Mouse (Mus musculus) forebrain, embryonic 16.5 days (tissue): ENCODE data around the gene Emilin3. TPM values are rescaled to one million over a fixed set of nuclear protein-coding genes. Genes with fewer than 3 reads are reported as not detected.

Experiments
- ATAC-seq: fragments of 200-750 bp; cut with Nextera tagmentation; 2 replicates; pipeline ENCODE4 v1.8.0; 2017; ENCODE audit warnings: mild to moderate bottlenecking, moderate library complexity
- H3K27ac ChIP-seq: fragments of 300-500 bp; sonication (generic); 2 replicates; pipeline ENCODE4 v1.5.1; 2014; ENCODE audit warnings: low read length, control low read depth
- H3K27me3 ChIP-seq: fragments of 300-500 bp; sonication (generic); replicated peaks from 2 replicates; pipeline ENCODE4 v1.6.1; 2014; ENCODE audit warnings: low read length; ENCODE audit not compliant: control insufficient read depth, insufficient read depth
- H3K36me3 ChIP-seq: fragments of 300-500 bp; sonication (generic); 2 replicates; pipeline ENCODE4 v1.6.1; 2014; ENCODE audit not compliant: control insufficient read depth, insufficient read depth
- H3K4me1 ChIP-seq: fragments of 300-500 bp; sonication (generic); replicated peaks from 2 replicates; pipeline ENCODE4 v1.6.1; 2014; ENCODE audit warnings: low read length; ENCODE audit not compliant: control insufficient read depth, insufficient read depth
- H3K4me2 ChIP-seq: fragments of 300-500 bp; sonication (generic); 2 replicates; pipeline ENCODE4 v1.6.1; 2014; ENCODE audit warnings: mild to moderate bottlenecking, low read length, control low read depth
- H3K4me3 ChIP-seq: fragments of 300-500 bp; sonication (generic); replicated peaks from 2 replicates; pipeline ENCODE4 v1.5.1; 2014; ENCODE audit warnings: mild to moderate bottlenecking, low read length, control low read depth
- H3K9ac ChIP-seq: fragments of 300-500 bp; sonication (generic); replicated peaks from 2 replicates; pipeline ENCODE4 v1.6.1; 2014; ENCODE audit warnings: low read depth, low read length, control low read depth
- H3K9me3 ChIP-seq: fragments of 300-500 bp; sonication (generic); 2 replicates; pipeline ENCODE4 v1.6.1; 2016; ENCODE audit warnings: low read length; ENCODE audit not compliant: control insufficient read depth
- WGBS: fragments of 180-500 bp; shearing (Covaris S2); extraction: QIAGEN DNeasy Blood & Tissue Kit; methylation state at CpG from one replicate; pipeline ENCODE4 v1.1.7; 2014; 5-methylcytosine and 5-hydroxymethylcytosine counted together
- polyA plus RNA-seq: library from polyadenylated mRNA; unstranded; fragments of >200 nt; fragmentation: Nextera tagmentation; extraction: Ambion mirVana; gene quantifications from 2 replicates; pipeline ENCODE4 v1.2.1, GENCODE M21; 2015

Gene Emilin3
- polyA plus RNA-seq, 1 experiment from 2014 or later: 0.43 TPM

DNA sequence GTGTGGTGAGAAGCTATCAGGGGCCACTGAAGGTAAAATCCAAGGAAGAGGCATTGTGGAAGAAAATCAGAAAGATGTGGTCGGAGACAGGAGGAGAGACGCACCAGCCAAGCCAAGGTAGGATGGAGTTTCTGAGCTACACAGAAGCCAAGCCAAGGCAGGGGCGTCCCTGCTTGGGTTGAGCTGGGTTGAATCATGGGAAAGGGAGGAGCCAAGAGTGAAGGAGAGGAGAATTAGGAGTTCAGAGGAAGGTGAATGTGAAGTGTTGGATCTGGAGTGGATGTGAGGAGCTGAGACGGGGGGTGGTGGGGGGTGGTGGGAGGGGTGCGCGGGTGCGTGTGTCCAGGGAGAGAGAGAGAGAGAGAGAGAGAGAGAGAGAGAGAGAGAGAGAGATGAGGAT is 9.2 kb upstream of the Emilin3 start:
- WGBS: 74% methylated on average over 7 of the region's 7 CpGs
- no peak overlapping the region for H3K27ac ChIP-seq
- no peaks in the 10 kb centered on the region for H3K27me3 ChIP-seq
- H3K4me3 ChIP-seq: no peak overlapping the region
- ATAC-seq: no peak
- no peaks in the 10 kb centered on the region for H3K9me3 ChIP-seq
- H3K36me3 ChIP-seq: no peaks in the 10 kb centered on the region
- H3K4me2 ChIP-seq: no peak overlapping the region
- peaks cover 8% of the 10 kb centered on the region for H3K4me1 ChIP-seq
- no peak overlapping the region for H3K9ac ChIP-seq

DNA sequence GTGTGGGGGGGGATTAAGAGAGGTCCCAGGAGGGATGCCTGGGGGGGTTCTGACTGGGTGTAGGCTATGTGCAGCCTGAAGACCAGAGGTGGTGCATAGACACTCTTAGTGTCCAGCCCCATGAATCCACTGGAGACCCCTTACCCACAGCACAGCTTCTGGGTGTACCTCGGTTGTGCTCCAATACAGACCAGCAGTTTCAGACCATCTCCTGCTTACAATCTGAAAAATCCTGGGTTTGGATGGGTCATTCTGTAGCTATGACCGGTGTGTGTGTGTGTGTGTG is 6.7 kb upstream of the Emilin3 start:
- ATAC-seq: no peak
- Histone ChIP-seq H3K4me3 (no peak overlapping the region), H3K4me2 (no peak overlapping the region), H3K27ac (no peak overlapping the region), H3K4me1 (peaks cover 5% of the 10 kb centered on the region; the same call in 1 of the 2 replicates), H3K36me3 (no peaks in the 10 kb centered on the region), H3K9me3 (no peaks in the 10 kb centered on the region), H3K27me3 (no peaks in the 10 kb centered on the region; the same call in 1 of the 2 replicates), H3K9ac (no peak overlapping the region)
- 74% methylated on average over 2 of the region's 2 CpGs for WGBS

DNA sequence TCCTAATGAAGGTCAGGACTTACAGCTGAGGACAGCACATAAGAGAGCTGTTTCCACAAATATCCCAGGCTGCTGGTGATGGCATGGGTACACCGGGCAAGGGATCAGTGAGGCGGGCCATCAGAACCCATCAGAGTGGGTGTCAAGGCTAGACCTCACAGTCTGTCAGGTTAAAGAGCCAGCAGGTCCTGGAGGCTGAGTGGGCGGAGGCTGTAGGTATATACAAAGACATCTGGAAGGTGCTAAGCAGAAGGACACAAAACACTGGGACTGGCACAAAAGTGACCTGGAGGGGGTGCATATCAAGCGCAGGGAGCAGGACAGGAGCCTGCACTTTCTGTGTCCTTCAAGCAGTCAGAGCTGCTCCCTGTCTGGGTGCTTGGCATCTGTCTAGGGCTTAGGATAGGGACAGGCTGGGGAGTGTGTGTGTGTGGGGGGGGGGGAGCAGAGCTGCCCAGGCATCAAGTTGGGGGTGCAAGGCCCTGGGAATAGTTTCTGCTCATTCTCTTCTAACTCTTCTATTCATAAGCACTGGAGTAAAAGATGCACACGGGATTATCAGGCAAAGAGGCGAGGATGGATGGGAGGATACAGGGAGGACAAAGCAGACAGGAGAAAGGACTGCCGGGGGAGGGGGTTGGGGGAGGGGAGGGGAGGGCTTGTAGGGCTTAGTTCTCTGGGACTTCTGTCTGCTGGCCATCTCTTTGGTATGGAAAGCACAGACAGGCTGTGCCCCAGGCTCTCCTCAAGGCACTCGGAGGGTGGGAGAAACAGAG is 6.2 kb upstream of the Emilin3 start:
- Histone ChIP-seq H3K27me3 (peaks cover 3% of the 10 kb centered on the region), H3K9me3 (no peaks in the 10 kb centered on the region), H3K36me3 (no peaks in the 10 kb centered on the region), H3K9ac (no peak overlapping the region), H3K4me1 (peaks cover 5% of the 10 kb centered on the region; the same call in 1 of the 2 replicates), H3K4me2 (no peak overlapping the region), H3K4me3 (no peak overlapping the region), H3K27ac (no peak overlapping the region)
- 44% methylated on average over 8 of the region's 8 CpGs for WGBS
- no peak for ATAC-seq

DNA sequence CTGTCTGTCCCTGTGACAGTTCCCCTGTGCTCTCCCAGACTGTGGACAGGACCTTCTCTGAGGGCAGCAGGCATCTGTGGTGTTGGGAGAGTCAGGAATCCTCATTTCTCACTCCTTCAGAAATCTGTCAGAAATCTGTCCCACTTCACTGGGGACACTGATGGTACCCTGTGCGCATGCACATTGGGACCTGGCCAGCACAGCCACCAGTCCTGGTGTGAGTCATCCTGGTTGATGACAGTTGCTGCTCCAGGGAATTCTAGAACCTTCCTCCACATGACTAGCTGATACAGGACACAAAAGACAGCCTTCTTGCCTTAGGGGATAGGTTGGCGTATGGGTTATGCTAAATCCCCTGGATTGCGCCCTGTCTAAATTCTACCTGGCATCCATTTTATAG is 5.2 kb upstream of the Emilin3 start:
- no peak overlapping the region for H3K4me2 ChIP-seq
- H3K27me3 ChIP-seq: peaks cover 12% of the 10 kb centered on the region
- H3K9me3 ChIP-seq: no peaks in the 10 kb centered on the region
- no peak overlapping the region for H3K27ac ChIP-seq
- no peak overlapping the region for H3K4me3 ChIP-seq
- WGBS: 96% methylated on average over 3 of the region's 3 CpGs
- no peak overlapping the region for H3K9ac ChIP-seq
- no peaks in the 10 kb centered on the region for H3K36me3 ChIP-seq
- H3K4me1 ChIP-seq: peaks cover 7% of the 10 kb centered on the region
- ATAC-seq: no peak

DNA sequence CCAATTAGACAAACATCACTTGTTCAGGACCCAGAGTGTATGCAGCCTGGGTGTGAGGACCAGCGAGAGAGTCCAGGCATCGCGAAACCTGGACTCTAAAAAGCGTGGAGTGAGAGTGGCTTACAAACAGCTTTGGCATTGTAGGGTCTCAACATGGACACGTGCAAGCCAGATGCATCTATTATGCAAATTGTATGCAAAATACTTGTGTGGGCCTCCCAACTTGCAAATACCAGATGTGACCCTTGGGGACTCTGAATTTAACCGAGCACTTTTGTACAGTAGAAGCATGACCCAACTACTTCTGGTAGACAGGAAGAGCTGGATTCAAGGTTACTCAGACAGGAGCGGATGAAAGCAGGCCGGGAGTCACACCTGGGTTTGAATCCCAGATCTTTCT is 4.6 kb upstream of the Emilin3 start:
- Histone ChIP-seq H3K36me3 (no peaks in the 10 kb centered on the region), H3K4me3 (no peak overlapping the region), H3K27me3 (peaks cover 12% of the 10 kb centered on the region), H3K9me3 (no peaks in the 10 kb centered on the region), H3K27ac (no peak overlapping the region), H3K4me2 (no peak overlapping the region), H3K4me1 (peaks cover 13% of the 10 kb centered on the region), H3K9ac (no peak overlapping the region)
- 53% methylated on average over 8 of the region's 8 CpGs for WGBS
- no peak for ATAC-seq

DNA sequence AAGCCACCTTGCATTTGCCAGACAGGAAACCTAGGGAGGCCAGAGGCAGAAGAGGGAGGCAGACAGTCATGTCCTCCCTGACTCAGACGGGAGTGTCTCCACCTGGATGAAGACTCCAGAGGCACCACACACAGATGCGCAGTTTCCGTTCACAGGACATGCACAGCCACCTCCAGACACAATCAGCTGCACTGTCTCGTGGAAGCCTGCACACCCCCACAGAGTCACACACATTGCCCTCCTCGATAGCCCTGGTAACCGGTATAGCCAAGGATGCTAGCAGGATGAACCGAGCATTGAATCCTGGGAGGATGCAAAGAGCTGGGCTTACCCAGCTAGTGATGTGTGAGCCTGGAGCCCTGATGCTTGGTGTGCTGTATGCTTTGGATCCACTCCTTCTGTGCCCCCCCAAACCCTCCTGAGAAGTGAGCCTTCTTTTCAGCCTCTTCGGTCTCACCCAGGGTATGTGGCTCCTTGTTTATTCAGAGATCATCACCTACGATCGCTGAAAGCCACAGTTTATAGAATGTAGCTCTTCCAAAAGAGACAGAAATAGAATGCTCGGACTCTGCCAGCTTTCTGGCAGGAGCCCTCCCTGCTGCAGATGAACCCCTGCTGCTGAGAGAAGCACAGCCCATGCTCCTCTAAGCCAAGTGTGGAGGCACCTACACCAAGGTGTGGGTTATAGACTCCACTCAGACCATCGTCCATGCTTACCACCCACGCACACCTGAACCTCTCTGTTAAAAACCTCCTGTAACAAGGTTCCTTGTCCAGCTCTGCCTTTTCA is 3.9 kb upstream of the Emilin3 start:
- 79% methylated on average over 13 of the region's 13 CpGs for WGBS
- Histone ChIP-seq H3K9me3 (no peaks in the 10 kb centered on the region), H3K9ac (no peak overlapping the region), H3K4me1 (peaks cover 20% of the 10 kb centered on the region), H3K4me2 (no peak overlapping the region), H3K4me3 (no peak overlapping the region), H3K27ac (no peak overlapping the region), H3K36me3 (no peaks in the 10 kb centered on the region), H3K27me3 (peaks cover 18% of the 10 kb centered on the region)
- ATAC-seq: no peak

DNA sequence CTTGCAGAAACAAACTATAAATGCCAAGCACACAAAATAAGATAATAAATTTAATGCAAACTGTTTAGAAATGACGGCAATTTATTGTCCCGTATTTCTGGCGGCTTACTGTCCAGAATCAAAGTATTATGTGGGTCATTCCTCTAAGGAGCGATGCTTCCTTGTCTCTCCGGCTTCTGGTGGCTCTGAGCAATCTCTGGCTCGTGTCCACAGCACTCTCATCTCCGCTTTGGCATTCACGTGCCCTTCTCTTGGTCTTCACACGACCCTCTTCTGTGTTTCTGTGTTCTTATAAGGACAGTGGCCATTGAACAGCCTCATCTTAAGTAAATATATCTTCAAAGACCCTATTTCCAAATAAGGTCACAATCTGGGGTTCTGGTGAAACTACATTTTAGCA is 2.5 kb upstream of the Emilin3 start:
- Histone ChIP-seq H3K9ac (no peak overlapping the region), H3K27me3 (peaks cover 29% of the 10 kb centered on the region), H3K9me3 (no peaks in the 10 kb centered on the region), H3K4me2 (no peak overlapping the region), H3K4me3 (no peak overlapping the region), H3K4me1 (peaks cover 20% of the 10 kb centered on the region), H3K27ac (no peak overlapping the region), H3K36me3 (no peaks in the 10 kb centered on the region)
- ATAC-seq: no peak
- WGBS: 87% methylated on average over 9 of the region's 9 CpGs

DNA sequence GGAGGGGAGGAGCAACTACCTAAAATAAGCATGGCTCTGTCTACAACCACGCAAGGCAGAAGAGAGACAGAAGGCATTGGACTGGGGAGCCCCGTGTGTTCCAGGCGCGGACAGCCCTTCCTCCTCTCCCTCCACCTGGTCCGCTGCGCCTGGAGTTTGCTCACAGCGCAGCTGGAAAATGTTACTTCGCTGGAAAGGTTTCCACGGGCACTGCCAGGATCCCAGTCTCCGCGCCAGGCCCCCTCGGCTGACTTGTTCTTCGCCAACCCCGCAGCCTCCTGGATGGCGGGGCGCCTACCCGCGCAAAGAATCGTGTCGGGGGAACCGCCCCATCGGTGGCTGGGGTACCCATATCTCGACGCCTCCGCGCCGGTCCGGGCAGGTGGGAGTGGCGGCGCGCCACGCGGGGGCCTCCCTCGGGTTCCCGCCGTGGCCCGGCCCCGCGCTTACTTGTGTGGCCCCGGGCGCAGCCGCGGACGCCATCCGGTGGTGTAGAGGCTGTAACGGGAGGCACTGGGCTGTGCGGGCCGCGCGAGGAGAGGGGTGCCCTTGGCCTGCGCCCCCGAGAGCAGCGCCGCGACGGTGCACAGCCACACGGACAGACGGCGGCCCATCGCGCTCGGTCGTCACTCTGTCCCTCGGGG is 448 bp downstream of the Emilin3 start:
- peak; percentile 49 for ATAC-seq
- peaks cover 29% of the 10 kb centered on the region for H3K27me3 ChIP-seq
- 1% methylated on average over 59 of the region's 64 CpGs for WGBS

DNA sequence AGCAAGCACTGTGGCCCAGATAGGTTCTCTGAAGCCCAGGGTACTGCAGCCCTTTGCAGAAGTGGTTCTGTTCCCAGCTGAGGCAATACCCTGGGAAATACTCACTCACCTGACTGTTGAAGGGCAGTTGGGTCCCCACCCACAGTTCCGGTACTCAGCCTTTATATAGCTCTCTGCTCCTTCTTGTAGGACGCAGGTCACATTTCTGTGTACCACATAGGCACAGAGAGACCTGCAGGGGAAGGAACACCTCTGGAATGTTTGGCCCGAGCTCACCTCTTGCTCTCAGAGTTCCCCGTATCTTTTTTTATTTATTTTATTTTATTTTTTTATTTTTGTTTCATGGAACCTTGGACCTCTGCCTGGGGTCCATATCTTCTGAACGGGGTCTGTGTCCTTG is 1.5 kb downstream of the Emilin3 start:
- H3K27ac ChIP-seq: no peak overlapping the region
- no peak overlapping the region for H3K9ac ChIP-seq
- peaks cover 29% of the 10 kb centered on the region for H3K27me3 ChIP-seq
- no peaks in the 10 kb centered on the region for H3K36me3 ChIP-seq
- no peak for ATAC-seq
- H3K9me3 ChIP-seq: no peaks in the 10 kb centered on the region
- H3K4me1 ChIP-seq: peaks cover 15% of the 10 kb centered on the region
- H3K4me3 ChIP-seq: no peak overlapping the region
- H3K4me2 ChIP-seq: no peak overlapping the region
- 93% methylated on average over 5 of the region's 5 CpGs for WGBS

More for the DNA sequence above, 448 bp downstream of the Emilin3 start:
- Histone ChIP-seq H3K36me3 (no peaks in the 10 kb centered on the region), H3K9ac (peak overlapping the region; percentile 54), H3K9me3 (no peaks in the 10 kb centered on the region), H3K4me2 (peak overlapping the region; percentile 68), H3K27ac (no peak overlapping the region), H3K4me1 (peaks cover 18% of the 10 kb centered on the region), H3K4me3 (peak overlapping the region; percentile 41)
